Mouse (Mus musculus) hindbrain, embryonic 16.5 days (tissue): ENCODE measurements at regions not wholly inside any gene's neighbourhood (a gene's known extent, or its start where the extent isn't known, plus 50 kb on each side); places are given as distances from the start of the nearest gene placed in this dataset.

ENCODE experiments used
- ATAC-seq: fragments of 200-750 bp; cut with Nextera tagmentation; 2 replicates; pipeline ENCODE4 v1.8.0; 2017; ENCODE audit warnings: moderate TSS enrichment, moderate library complexity
- H3K27ac ChIP-seq: fragments of 300-500 bp; sonication (generic); 2 replicates; pipeline ENCODE4 v1.5.1; 2014; ENCODE audit warnings: low read depth, mild to moderate bottlenecking, control low read depth, low read length, moderate library complexity
- H3K27me3 ChIP-seq: fragments of 300-500 bp; sonication (generic); replicated peaks from 2 replicates; pipeline ENCODE4 v1.6.1; 2014; ENCODE audit warnings: low read length; ENCODE audit not compliant: control insufficient read depth, insufficient read depth
- H3K36me3 ChIP-seq: fragments of 300-500 bp; sonication (generic); 2 replicates; pipeline ENCODE4 v1.6.1; 2014; ENCODE audit warnings: mild to moderate bottlenecking, low read length, moderate library complexity, mixed read lengths; ENCODE audit not compliant: control insufficient read depth, insufficient read depth
- H3K4me1 ChIP-seq: fragments of 300-500 bp; sonication (generic); 2 replicates; pipeline ENCODE4 v1.6.1; 2014; ENCODE audit warnings: low read depth, low read length; ENCODE audit not compliant: control insufficient read depth, insufficient read depth
- H3K4me2 ChIP-seq: fragments of 300-500 bp; sonication (generic); 2 replicates; pipeline ENCODE4 v1.6.1; 2014; ENCODE audit warnings: mild to moderate bottlenecking, low read length, control low read depth, moderate library complexity
- H3K4me3 ChIP-seq: fragments of 300-500 bp; sonication (generic); 2 replicates; pipeline ENCODE4 v1.5.1; 2014; ENCODE audit warnings: mild to moderate bottlenecking, low read length, control low read depth, moderate library complexity
- H3K9ac ChIP-seq: fragments of 300-500 bp; sonication (generic); 2 replicates; pipeline ENCODE4 v1.6.1; 2014; ENCODE audit warnings: low read depth, mild to moderate bottlenecking, control low read depth, low read length, moderate library complexity
- H3K9me3 ChIP-seq: fragments of 300-500 bp; sonication (generic); 2 replicates; pipeline ENCODE4 v1.6.1; 2014; ENCODE audit warnings: mild to moderate bottlenecking, low read length, moderate library complexity; ENCODE audit not compliant: control insufficient read depth
- WGBS: fragments of 180-500 bp; shearing (Covaris S2); extraction: QIAGEN DNeasy Blood & Tissue Kit; methylation state at CpG from one replicate; pipeline ENCODE4 v1.1.7; 2014; 5-methylcytosine and 5-hydroxymethylcytosine counted together

DNA sequence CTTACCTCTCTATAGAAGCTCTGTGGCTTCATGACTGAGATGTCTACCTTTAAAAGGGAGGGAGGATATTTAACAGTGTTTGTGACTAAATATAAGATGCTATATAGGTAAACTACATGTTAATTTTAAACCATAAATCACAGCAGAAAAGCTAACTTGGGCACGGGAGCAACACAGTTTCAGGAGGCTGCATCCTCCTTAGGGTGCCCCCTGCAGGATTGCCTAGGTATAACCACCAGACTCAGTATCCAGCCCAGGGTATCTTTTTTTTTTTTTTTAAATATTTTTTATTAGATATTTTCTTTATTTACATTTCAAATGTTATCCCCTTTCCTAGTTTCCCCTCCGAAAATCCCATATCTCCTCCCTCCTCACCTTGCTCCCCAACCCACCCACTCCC lies 91.6 kb upstream of the Wars2 start:
- Histone ChIP-seq H3K27ac (no peak overlapping the region), H3K4me1 (no peaks in the 10 kb centered on the region), H3K9ac (no peak overlapping the region), H3K4me3 (no peak overlapping the region), H3K36me3 (no peaks in the 10 kb centered on the region), H3K9me3 (no peaks in the 10 kb centered on the region), H3K27me3 (no peaks in the 10 kb centered on the region), H3K4me2 (no peak overlapping the region)
- no peak for ATAC-seq
- WGBS, result 66% methylated on average over 2 of the region's 2 CpGs

DNA sequence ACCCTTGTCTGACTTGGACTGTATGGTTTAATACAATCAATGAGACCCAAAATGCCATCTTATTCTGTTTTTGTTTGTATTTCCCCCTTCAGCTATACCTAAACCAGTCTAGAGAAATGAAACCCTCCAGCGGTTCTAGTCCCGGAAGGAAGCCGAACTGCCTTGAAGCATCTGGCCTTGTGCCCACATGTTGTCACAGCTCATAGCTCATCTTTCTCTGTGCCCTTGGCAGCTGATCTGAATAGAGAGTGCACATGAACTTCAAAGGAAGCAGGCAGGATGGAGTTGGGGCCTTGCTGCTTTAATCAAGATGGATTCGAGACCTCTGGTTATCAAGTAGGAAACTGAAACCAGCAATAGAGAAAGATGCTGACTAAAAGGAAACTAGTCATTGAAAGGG lies 88.7 kb upstream of the Wars2 start:
- Histone ChIP-seq H3K4me2 (no peak overlapping the region), H3K4me3 (no peak overlapping the region), H3K4me1 (no peaks in the 10 kb centered on the region), H3K36me3 (no peaks in the 10 kb centered on the region), H3K9me3 (no peaks in the 10 kb centered on the region), H3K27ac (no peak overlapping the region), H3K9ac (no peak overlapping the region), H3K27me3 (no peaks in the 10 kb centered on the region)
- 68% methylated on average over 4 of the region's 4 CpGs for WGBS
- ATAC-seq, result no peak

DNA sequence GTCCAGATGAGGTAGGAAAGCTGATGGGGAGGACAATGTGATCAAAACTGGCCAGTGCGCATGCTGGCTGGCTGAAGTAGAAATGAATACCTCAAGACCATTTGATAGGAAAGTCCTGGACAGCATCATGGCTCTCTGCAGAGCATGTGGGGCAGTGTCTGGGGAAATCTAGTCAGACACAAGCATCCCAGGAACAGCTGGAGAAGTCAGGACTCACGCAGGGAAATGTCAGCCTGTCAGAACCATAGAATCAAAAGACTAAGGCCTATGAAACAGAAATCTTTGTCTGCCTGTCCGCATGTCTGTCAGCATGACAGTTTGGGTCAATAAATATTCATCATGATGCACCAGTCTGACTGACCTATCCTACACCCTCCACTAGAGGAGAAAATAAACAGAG lies 73.7 kb upstream of the Wars2 start:
- Histone ChIP-seq H3K27ac (no peak overlapping the region), H3K4me2 (no peak overlapping the region), H3K9ac (no peak overlapping the region), H3K4me1 (no peaks in the 10 kb centered on the region), H3K27me3 (no peaks in the 10 kb centered on the region), H3K9me3 (no peaks in the 10 kb centered on the region), H3K4me3 (no peak overlapping the region), H3K36me3 (no peaks in the 10 kb centered on the region)
- WGBS, result 70% methylated on average over 3 of the region's 3 CpGs
- no peak for ATAC-seq
